Mouse (Mus musculus) kidney, embryonic 15.5 days (tissue): ENCODE results near the gene Slc35b4. TPM values are rescaled to one million over a fixed set of nuclear protein-coding genes. Genes with fewer than 3 reads are reported as not detected.

Experiments used
- polyA plus RNA-seq: library from polyadenylated mRNA; unstranded; fragments of >200 nt; fragmentation: Nextera tagmentation; extraction: Ambion mirVana; gene quantifications from 2 replicates; pipeline ENCODE4 v1.2.1, GENCODE M21; 2015

The Slc35b4 gene
- polyA plus RNA-seq, 1 experiment from 2014 or later, result 64.4 TPM

Other genes with a start within 250 kb of the Slc35b4 start
- gene Lrguk, start 147.7 kb downstream of the Slc35b4 start, polyA plus RNA-seq, result 1.1 and 1.3 TPM in 2 replicates
- 184 and 190 TPM in 2 replicates for gene Akr1b3, start 140.4 kb upstream of the Slc35b4 start, polyA plus RNA-seq
- 13.2 and 13.9 TPM in 2 replicates for gene Akr1b8, start 177.0 kb upstream of the Slc35b4 start, polyA plus RNA-seq
- gene Akr1b10, start 207.1 kb upstream of the Slc35b4 start, polyA plus RNA-seq, result 28.8 and 29.9 TPM in 2 replicates
- 61.8 and 160 TPM in 2 replicates for gene Akr1b7, start 235.2 kb upstream of the Slc35b4 start, polyA plus RNA-seq